Mouse (Mus musculus) erythroblast, embryonic 14.5 days (primary cell): Measurements from ENCODE around the gene Snap29.

Experiments used
- GATA1 ChIP-seq: IDR thresholded peaks from 2 replicates; pipeline ENCODE4 v1.6.1; 2012; ENCODE audit warnings: low read length, inconsistent platforms, mixed read lengths
- TAL1 ChIP-seq: IDR thresholded peaks from 3 replicates; pipeline ENCODE4 v1.6.1; 2012; ENCODE audit warnings: low read length, inconsistent platforms, mixed read lengths

GRCm38 (mm10) chr16:17466875-17467663, 61.3 kb downstream of the Snap29 start:
- TF ChIP-seq TAL1, result no peak
- no peak for TF ChIP-seq GATA1
